Mouse (Mus musculus) frontal cortex, postnatal 36 days (tissue): ENCODE measurements around the gene Ubl4b.
A peak's percentile ranks its signal among the peaks of the same experiment; 100 is the strongest.

ENCODE experiments used
- DNase-seq, 2 experiments: peaks; one replicate each; pipeline ENCODE4 v3.0.0; 2022; ENCODE audit warnings: low spot score in 2 of 2

Ubl4b gene

DNA sequence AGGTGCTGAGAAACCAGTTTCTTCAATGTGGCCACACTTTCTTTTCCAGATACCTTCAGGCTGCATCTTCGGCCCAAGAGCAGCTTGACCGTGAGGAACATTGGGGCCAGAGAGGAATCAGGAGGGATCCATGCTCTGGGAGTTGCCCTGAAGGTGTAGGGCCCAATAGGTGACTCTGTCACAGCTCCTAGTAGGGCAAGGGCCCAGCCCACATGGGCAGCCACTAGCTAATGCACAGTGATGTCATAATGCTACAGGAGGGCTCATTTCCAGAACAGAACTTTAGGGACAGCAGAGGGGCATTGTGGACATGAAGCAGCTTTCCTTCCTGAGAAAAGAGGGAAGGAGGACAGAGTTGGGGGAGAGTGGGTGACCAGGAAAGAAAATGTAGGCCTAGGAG, at the start of gene Ubl4b:
Gene Ubl4b (minus strand): TSS at position 232 of the 400 bp plus-strand sequence.
- no peak for DNase-seq

- no peak for DNase-seq
These were observed 45.3 kb upstream of the Ubl4b start for GRCm38 (mm10) chr3:107600127-107600526.

- no peak for DNase-seq
These were observed 42.9 kb upstream of the Ubl4b start for GRCm38 (mm10) chr3:107597586-107598389.

GRCm38 (mm10) chr3:107597134-107597533, 42.3 kb upstream of the Ubl4b start:
- no peak for DNase-seq

- DNase-seq = peak in 1 of 2 experiments; percentile 28
These were observed 41.7 kb upstream of the Ubl4b start for GRCm38 (mm10) chr3:107596559-107596958.

DNA sequence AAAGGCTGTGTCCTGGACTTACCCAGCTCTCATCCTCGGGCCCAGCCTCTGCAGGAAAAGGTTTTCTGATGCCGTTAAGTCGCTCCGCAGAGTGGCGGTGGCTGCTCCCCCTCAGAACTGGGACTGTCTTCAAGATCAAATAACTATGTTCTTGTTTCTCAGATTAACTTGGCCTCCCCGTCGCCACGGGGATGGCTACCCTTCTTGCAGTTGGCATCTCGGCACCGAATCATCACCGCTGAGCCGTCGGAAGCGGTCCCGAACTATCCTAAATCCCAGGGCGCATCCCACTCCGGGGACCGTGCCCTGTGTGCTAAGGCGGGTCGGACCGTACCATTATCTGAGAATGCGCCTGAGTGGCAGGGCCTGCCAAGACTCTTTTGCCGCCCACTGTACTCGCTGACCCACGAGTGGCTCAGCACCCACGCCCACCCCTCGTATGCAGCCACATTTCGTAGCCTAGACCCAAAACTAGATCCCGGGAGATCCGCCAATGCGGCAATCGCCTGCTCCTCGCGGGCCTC, 41.1 kb upstream of the Ubl4b start:
- DNase-seq = no peak

- DNase-seq = no peak
These were observed 40.5 kb upstream of the Ubl4b start for GRCm38 (mm10) chr3:107595264-107595937.

DNA sequence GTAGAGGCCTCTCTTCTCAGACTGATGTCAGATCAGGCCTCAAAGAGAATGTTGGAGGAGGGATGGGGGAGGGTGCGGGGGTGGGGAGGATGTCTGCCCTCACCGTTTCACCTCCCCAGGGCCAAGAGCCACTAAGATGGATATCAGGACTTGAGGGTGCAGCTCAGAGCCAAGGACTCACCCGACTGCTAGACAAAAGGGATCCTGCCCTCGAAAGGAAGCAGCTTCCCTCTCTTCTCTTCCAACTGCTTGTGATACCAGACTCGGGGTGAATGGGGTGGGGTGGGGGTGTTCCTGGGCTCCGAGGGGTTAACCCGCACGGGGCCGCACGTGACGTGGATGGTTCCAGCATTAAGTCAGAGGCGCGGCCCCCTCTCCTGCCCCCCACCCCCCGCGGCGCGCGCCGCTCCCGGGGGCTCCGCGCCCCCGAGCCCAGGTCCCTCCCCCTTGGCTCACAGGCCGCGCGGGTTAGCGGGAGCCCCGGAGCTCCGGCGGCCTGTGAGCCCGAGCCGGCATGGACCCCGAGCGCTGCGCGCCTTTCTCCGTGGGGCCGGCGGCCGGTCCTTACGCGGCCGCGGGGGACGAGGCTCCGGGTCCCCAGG, 39.9 kb upstream of the Ubl4b start, which contains the start of gene Alx3:
Gene Alx3 (plus strand): TSS at position 370 of the 602 bp plus-strand sequence.
- DNase-seq = no peak

GRCm38 (mm10) chr3:107593632-107594031, 38.8 kb upstream of the Ubl4b start:
- no peak for DNase-seq

DNA sequence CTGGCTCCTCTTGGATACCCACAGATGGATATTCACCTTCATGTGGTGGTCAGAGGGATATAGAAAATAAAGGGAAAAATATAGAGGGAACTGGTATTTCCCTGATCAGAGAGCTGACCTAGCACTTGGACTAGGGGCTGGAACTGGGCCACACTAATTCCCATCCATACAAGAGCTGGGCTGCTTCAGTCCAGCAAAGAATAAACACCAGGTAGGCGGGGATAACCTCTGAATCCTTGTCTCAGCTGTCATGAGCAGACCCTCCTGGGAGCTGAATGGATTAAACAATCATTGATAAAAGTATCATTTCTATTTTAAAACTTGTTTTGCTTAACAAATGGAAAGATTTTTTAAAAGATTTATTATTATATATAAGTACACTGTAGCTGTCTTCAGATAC, 36.7 kb upstream of the Ubl4b start:
- no peak for DNase-seq

- no peak for DNase-seq
These were observed 31.6 kb upstream of the Ubl4b start for GRCm38 (mm10) chr3:107586504-107586903.

- no peak for DNase-seq
These were observed 29.0 kb upstream of the Ubl4b start for GRCm38 (mm10) chr3:107583893-107584292.

GRCm38 (mm10) chr3:107582875-107583767, 28.2 kb upstream of the Ubl4b start:
- no peak for DNase-seq

DNA sequence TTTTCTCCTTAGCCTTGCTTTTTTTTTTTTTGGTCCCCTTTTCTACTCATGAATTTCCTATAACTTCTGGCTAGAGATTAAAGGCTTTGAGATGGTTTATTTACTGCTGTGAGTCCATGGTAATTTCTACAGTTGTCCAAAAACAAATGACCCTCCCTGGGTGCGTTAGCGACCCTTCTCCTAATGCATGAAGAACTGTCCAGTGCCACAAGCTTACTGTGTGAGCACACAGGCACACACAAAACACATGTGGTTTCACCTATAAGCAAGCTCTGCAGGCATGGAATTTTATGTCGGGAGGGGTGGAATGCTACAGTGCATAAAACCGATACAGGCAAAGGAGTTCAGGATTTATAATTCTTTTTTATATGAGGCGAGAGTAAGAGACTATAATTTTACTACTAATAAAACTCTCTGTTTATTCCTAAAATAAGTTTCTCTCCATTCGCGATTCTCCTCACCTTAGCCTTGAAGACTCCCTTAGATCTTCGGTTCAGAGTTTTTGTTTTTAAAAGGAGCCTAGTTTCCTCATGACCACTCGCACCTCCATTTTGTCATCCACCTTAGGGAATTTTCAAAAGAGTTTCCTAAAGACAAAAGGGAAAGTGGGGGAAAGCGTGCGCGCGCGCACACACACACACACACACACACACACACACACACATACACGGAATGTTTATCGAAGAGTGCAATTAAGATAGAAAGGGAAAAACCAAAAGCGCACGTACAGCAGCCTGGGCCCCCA, 27.4 kb upstream of the Ubl4b start:
- DNase-seq = no peak

DNA sequence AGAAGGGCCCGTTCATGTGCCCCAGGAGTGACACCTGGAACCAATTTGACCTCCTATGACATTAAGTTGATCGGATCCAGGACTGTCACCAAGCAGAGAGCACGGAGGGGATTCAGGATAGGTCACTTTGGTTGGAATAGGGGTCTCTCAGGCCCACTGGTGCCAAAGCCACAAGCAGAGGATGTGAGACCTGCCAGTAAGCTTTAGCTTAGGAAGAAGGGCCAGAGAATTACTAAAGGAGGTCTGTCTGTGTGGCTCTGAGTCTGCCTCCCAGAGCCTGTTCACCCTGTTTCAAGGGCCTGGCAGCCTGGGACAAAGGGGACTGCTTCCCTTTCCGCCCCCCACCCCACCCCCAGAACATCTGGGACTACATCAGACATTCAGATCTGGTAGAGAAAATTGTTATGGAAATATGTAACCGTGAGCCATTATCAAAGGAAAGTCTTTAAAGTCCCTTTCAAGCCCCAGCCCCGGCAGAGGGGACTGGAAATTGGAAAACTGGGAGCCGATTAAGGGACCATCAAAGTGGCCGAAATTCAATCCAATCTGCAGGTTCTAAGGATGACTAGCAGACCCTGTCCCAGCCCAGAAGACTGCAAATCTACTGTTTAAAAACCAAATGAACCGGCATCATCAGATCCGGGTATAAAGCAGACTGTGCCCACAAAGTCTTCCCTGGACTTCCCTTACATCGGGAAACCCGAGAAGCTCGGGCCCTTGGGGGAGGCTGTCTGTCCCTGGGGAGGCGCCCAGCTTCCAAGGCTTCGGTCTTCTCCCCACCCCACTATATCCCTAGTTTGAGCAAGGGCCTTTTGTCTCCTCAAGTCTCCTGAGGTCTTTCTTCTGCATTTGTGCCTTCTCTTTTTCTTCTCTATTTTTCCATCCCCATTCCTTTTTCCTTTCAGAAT, 26.5 kb upstream of the Ubl4b start:
- no peak for DNase-seq

DNA sequence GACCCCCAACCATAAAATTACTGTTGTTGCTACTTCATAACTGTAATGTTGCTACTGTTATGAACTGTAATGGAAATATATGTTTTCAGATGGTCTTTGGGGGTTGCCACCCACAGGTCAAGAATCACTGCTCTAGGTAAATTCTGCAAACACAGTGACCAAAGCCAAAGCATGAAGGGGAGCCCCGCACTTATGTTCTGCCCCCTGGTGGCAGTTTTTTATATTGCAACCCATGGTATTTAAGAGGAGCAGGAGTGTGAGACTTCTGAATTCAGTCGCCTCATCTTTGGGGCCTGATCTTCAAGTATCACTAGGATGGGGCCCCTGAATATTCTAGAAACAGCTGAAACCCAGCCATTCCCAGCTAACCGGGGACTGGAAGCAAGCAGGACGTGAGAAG, 24.6 kb upstream of the Ubl4b start:
- DNase-seq = peak; percentile 57 to 79

- DNase-seq = no peak
These were observed 23.0 kb upstream of the Ubl4b start for GRCm38 (mm10) chr3:107577810-107578390.

- no peak for DNase-seq
These were observed 21.9 kb upstream of the Ubl4b start for GRCm38 (mm10) chr3:107576807-107577206.

GRCm38 (mm10) chr3:107571205-107571604, 16.3 kb upstream of the Ubl4b start:
- DNase-seq = peak in 1 of 2 experiments; percentile 20
